Mouse (Mus musculus) adrenal gland (tissue): ENCODE measurements around the gene Mapre3.

Experiments used
- intact Hi-C: fragments of 180-260 bp; cut with DNase I; formaldehyde crosslinking; loops from one replicate; pipeline ENCODE4 v1.15.1; 2025

Mapre3 gene

DNA sequence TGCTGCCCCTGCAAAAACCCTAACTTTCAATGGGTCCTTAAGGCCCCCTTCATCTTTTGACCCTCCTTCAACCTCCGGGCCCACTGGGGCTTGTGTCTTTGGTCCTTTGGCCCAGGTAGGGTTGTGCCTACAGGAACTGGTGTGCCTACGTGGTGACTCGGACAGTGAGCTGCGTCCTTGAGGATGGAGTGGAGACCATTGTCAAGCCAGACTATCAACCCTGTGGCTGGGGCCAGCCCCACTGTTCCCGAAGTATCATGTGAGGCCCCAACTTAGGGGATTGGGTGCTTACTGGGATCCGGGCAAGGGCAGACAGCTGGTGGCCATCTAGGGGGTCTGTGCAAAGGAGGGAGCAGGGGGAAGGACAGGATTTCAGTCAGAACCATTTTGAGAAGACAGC, 100.4 kb downstream of the Mapre3 start:
- intact Hi-C loops, result loop anchor here (5.0 kb wide), 1 partner anchor 108 kb away; no protein-coding TSS in a partner anchor

DNA sequence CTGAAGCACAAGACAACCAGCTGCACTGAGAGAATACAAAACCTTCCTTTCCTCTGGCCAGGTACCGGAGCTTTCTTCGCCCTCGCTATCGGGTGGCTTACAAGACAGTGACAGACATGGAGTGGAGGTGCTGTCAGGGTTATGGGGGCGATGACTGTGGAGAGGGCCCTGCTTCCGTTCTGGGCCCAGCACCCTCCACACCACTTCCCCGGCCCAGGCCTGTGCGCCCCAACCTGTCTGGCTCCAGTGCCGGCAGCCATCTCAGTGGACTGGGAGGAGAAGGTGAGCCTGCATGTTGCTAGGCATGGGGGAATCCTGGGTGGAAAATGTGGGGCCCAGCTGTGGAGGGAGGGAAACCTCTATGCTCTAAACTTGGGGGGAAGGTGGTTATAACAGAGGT, 101.0 kb downstream of the Mapre3 start:
- intact Hi-C loops, result loop anchor here (5.0 kb wide), 1 partner anchor 108 kb away; no protein-coding TSS in a partner anchor
